Mouse (Mus musculus) myocyte (in vitro differentiated cells): ENCODE results near the gene Zfp445. TPM values are rescaled to one million over a fixed set of nuclear protein-coding genes. Genes with fewer than 3 reads are reported as not detected.

Experiments
- H3K27me3 ChIP-seq: one replicate; pipeline ENCODE4 v1.6.1; 2011; ENCODE audit not compliant: control insufficient read depth, insufficient read depth, insufficient read length
- H3K36me3 ChIP-seq: one replicate; pipeline ENCODE4 v1.6.1; 2011; ENCODE audit not compliant: control insufficient read depth, insufficient read depth
- H3K4me2 ChIP-seq: one replicate; pipeline ENCODE4 v1.6.1; 2011; ENCODE audit warnings: low read depth, control low read depth
- H3K4me3 ChIP-seq: one replicate; pipeline ENCODE4 v1.5.1; 2011; ENCODE audit warnings: mild to moderate bottlenecking, control low read depth, moderate library complexity
- H3K79me2 ChIP-seq: one replicate; pipeline ENCODE4 v1.6.1; 2011; ENCODE audit not compliant: control insufficient read depth, insufficient read depth
- H3ac ChIP-seq: one replicate; pipeline ENCODE4 v1.6.1; 2011; ENCODE audit not compliant: control insufficient read depth, insufficient read length
- CEBPB ChIP-seq: IDR thresholded peaks from 2 replicates; pipeline ENCODE4 v1.6.1; 2011; ENCODE audit warnings: mild to moderate bottlenecking, moderate library complexity; ENCODE audit not compliant: poor library complexity, insufficient read depth, severe bottlenecking
- E2F4 ChIP-seq: IDR thresholded peaks from one replicate; pipeline ENCODE4 v1.6.1; 2011; ENCODE audit warnings: mild to moderate bottlenecking, control low read depth, moderate library complexity; ENCODE audit not compliant: insufficient read depth
- MAX ChIP-seq: IDR thresholded peaks from one replicate; pipeline ENCODE4 v1.6.1; 2011; ENCODE audit warnings: low read depth, mild to moderate bottlenecking, control low read depth
- MYOD1 ChIP-seq, 3 experiments: IDR thresholded peaks; one replicate each; pipeline ENCODE4 v1.6.1; 2011; ENCODE audit warnings: control low read depth in 2 of 3, low read depth in 2 of 3, mild to moderate bottlenecking in 2 of 3, moderate library complexity in 1 of 3; ENCODE audit not compliant: insufficient read length in 2 of 3, control insufficient read depth in 1 of 3
- MYOG ChIP-seq, 3 experiments: IDR thresholded peaks; one replicate each; pipeline ENCODE4 v1.6.1; 2011; ENCODE audit warnings: control low read depth in 2 of 3, low read depth in 2 of 3, mild to moderate bottlenecking in 2 of 3; ENCODE audit not compliant: insufficient read length in 2 of 3, control insufficient read depth in 1 of 3, insufficient read depth in 1 of 3
- POLR2A ChIP-seq: IDR thresholded peaks from one replicate; pipeline ENCODE4 v1.6.1; 2011; ENCODE audit warnings: low read depth, mild to moderate bottlenecking, control low read depth, moderate library complexity; ENCODE audit not compliant: insufficient read length
- POLR2AphosphoS2 ChIP-seq: IDR thresholded peaks from one replicate; pipeline ENCODE4 v1.6.1; 2011; ENCODE audit warnings: low read depth, control low read depth; ENCODE audit not compliant: insufficient read length
- REST ChIP-seq: IDR thresholded peaks from one replicate; pipeline ENCODE4 v1.6.1; 2011; ENCODE audit warnings: mild to moderate bottlenecking, control low read depth, moderate library complexity; ENCODE audit not compliant: insufficient read depth, insufficient read length
- SRF ChIP-seq: IDR thresholded peaks from one replicate; pipeline ENCODE4 v1.6.1; 2011; ENCODE audit warnings: low read depth; ENCODE audit not compliant: control insufficient read depth, insufficient read length
- TCF12 ChIP-seq: IDR thresholded peaks from one replicate; pipeline ENCODE4 v1.6.1; 2011; ENCODE audit warnings: mild to moderate bottlenecking, control low read depth; ENCODE audit not compliant: poor library complexity, insufficient read depth, severe bottlenecking
- TCF3 ChIP-seq: IDR thresholded peaks from one replicate; pipeline ENCODE4 v1.6.1; 2011; ENCODE audit warnings: low read depth, control low read depth; ENCODE audit not compliant: insufficient read length
- USF1 ChIP-seq: IDR thresholded peaks from one replicate; pipeline ENCODE4 v1.6.1; 2011; ENCODE audit warnings: low read depth, mild to moderate bottlenecking, control low read depth, moderate library complexity
- polyA plus RNA-seq: library from polyadenylated mRNA; unstranded; fragments of >200 nt; fragmentation: generic; extraction: Trizol; gene quantifications from one replicate; pipeline ENCODE4 v1.2.1, GENCODE M21; 2012; ENCODE audit warnings: missing spikeins

Zfp445 gene
- polyA plus RNA-seq, 1 experiment, result 10.0 TPM

- no peak for TF ChIP-seq MYOG (IDR thresholded peaks at IDR 0.05; ENCODE audit: control insufficient read depth in 1 of 3, insufficient read depth in 1 of 3, insufficient read length in 2 of 3, low read depth in 2 of 3)
- TF ChIP-seq USF1, result no peak
- no peak for TF ChIP-seq POLR2A
- no peak for TF ChIP-seq SRF
- no peak for TF ChIP-seq MAX
- no peak for TF ChIP-seq TCF12
- no peak for TF ChIP-seq POLR2AphosphoS2
- TF ChIP-seq MYOD1 (IDR thresholded peaks at IDR 0.05; ENCODE audit: control insufficient read depth in 1 of 3, insufficient read length in 2 of 3, low read depth in 2 of 3), result no peak
- TF ChIP-seq REST, result no peak
- no peak for TF ChIP-seq TCF3
Measured at GRCm38 (mm10) chr9:122846156-122846555, 19.6 kb downstream of the Zfp445 start.

GRCm38 (mm10) chr9:122845621-122846020 is 20.2 kb downstream of the Zfp445 start:
- H3K36me3 ChIP-seq, result peaks cover 14% of the 10 kb centered on the region
- H3ac ChIP-seq, result no peak overlapping the region
- H3K27me3 ChIP-seq, result no peaks in the 10 kb centered on the region
- no peaks in the 10 kb centered on the region for H3K79me2 ChIP-seq
- no peak for TF ChIP-seq MYOD1 (IDR thresholded peaks at IDR 0.05; ENCODE audit: control insufficient read depth in 1 of 3, insufficient read length in 2 of 3, low read depth in 2 of 3)
- no peak for TF ChIP-seq USF1
- no peak for TF ChIP-seq MAX
- no peak for TF ChIP-seq REST
- TF ChIP-seq TCF3, result no peak
- no peak for TF ChIP-seq CEBPB
- TF ChIP-seq POLR2A, result no peak
- TF ChIP-seq SRF, result no peak
- TF ChIP-seq TCF12, result no peak
- no peak for TF ChIP-seq MYOG (IDR thresholded peaks at IDR 0.05; ENCODE audit: control insufficient read depth in 1 of 3, insufficient read depth in 1 of 3, insufficient read length in 2 of 3, low read depth in 2 of 3)
- H3K4me2 ChIP-seq, result no peak overlapping the region
- H3K4me3 ChIP-seq, result no peak overlapping the region

More at GRCm38 (mm10) chr9:122846156-122846555, 19.6 kb downstream of the Zfp445 start:
- no peak overlapping the region for H3K4me2 ChIP-seq
- no peak overlapping the region for H3K4me3 ChIP-seq
- H3K27me3 ChIP-seq, result no peaks in the 10 kb centered on the region
- no peaks in the 10 kb centered on the region for H3K79me2 ChIP-seq
- H3ac ChIP-seq, result no peak overlapping the region
- peaks cover 18% of the 10 kb centered on the region for H3K36me3 ChIP-seq

- TF ChIP-seq TCF12 (no peak), TCF3 (no peak), E2F4 (no peak), MYOG (IDR thresholded peaks at IDR 0.05; ENCODE audit: control insufficient read depth in 1 of 3, insufficient read depth in 1 of 3, insufficient read length in 2 of 3, low read depth in 2 of 3) (no peak), REST (no peak), MYOD1 (IDR thresholded peaks at IDR 0.05; ENCODE audit: control insufficient read depth in 1 of 3, insufficient read length in 2 of 3, low read depth in 2 of 3) (no peak), USF1 (no peak), POLR2A (no peak), SRF (no peak), MAX (no peak), POLR2AphosphoS2 (no peak), CEBPB (no peak)
- H3K36me3 ChIP-seq, result no peaks in the 10 kb centered on the region
- no peak within 1 kb of the TSS for H3K4me3 ChIP-seq
- no peak within 1 kb of the TSS for H3ac ChIP-seq
- H3K27me3 ChIP-seq, result no peaks in the 10 kb centered on the region
- no peaks in the 10 kb centered on the region for H3K79me2 ChIP-seq
- no peak within 1 kb of the TSS for H3K4me2 ChIP-seq
Measured at GRCm38 (mm10) chr9:122843760-122844159, 22.0 kb downstream of the Zfp445 start, which contains the start of gene Gm35549. Gene Gm35549, minus strand, starts transcription at chr9:122844035.

GRCm38 (mm10) chr9:122837680-122838079 is 28.1 kb downstream of the Zfp445 start:
- Histone ChIP-seq H3ac (no peak overlapping the region), H3K4me2 (no peak overlapping the region), H3K36me3 (no peaks in the 10 kb centered on the region), H3K4me3 (no peak overlapping the region), H3K27me3 (no peaks in the 10 kb centered on the region), H3K79me2 (no peaks in the 10 kb centered on the region)
- TF ChIP-seq USF1, result no peak
- TF ChIP-seq POLR2A, result no peak
- no peak for TF ChIP-seq REST
- TF ChIP-seq E2F4, result no peak
- TF ChIP-seq POLR2AphosphoS2, result no peak
- TF ChIP-seq TCF3, result no peak
- no peak for TF ChIP-seq TCF12
- no peak for TF ChIP-seq CEBPB
- no peak for TF ChIP-seq MYOG (IDR thresholded peaks at IDR 0.05; ENCODE audit: control insufficient read depth in 1 of 3, insufficient read depth in 1 of 3, insufficient read length in 2 of 3, low read depth in 2 of 3)
- TF ChIP-seq MYOD1 (IDR thresholded peaks at IDR 0.05; ENCODE audit: control insufficient read depth in 1 of 3, insufficient read length in 2 of 3, low read depth in 2 of 3), result no peak

- H3K79me2 ChIP-seq, result no peaks in the 10 kb centered on the region
- no peak overlapping the region for H3K4me3 ChIP-seq
- TF ChIP-seq MAX, result no peak
- TF ChIP-seq SRF, result no peak
- no peak for TF ChIP-seq POLR2A
- no peak for TF ChIP-seq TCF12
- no peak for TF ChIP-seq E2F4
- no peaks in the 10 kb centered on the region for H3K27me3 ChIP-seq
- no peak overlapping the region for H3ac ChIP-seq
- no peaks in the 10 kb centered on the region for H3K36me3 ChIP-seq
- no peak overlapping the region for H3K4me2 ChIP-seq
Measured at GRCm38 (mm10) chr9:122837216-122837615, 28.6 kb downstream of the Zfp445 start.

GRCm38 (mm10) chr9:122836790-122837189 is 29.0 kb downstream of the Zfp445 start:
- Histone ChIP-seq H3K27me3 (no peaks in the 10 kb centered on the region), H3ac (no peak overlapping the region), H3K36me3 (no peaks in the 10 kb centered on the region), H3K4me3 (no peak overlapping the region), H3K79me2 (no peaks in the 10 kb centered on the region), H3K4me2 (no peak overlapping the region)
- no peak for TF ChIP-seq CEBPB
